8 mouse cellular contexts compared by ENCODE assay signal in genomic region chr19:6084478-6085248, GRCm38 (mm10). TPM values are rescaled to one million over a fixed set of nuclear protein-coding genes. Genes with fewer than 3 reads are reported as not detected.
DNase-seq lines count a peak whose midpoint lies in the region; ATAC-seq and TF ChIP-seq lines count a peak whose summit lies in the region.

Zfpl1 (minus strand) TSS chr19:6084956.
Cdca5 (plus strand) TSS chr19:6084983.

- peak; percentile 94 for ATAC-seq in CD4-positive, CD25-positive, alpha-beta regulatory T cell, adult 4 months
- peak; percentile 88 for ATAC-seq in heart, embryonic 15.5 days (replicated peaks; ENCODE audit: insufficient number of reproducible peaks, insufficient read depth, low FRiP score, low read depth)
- peak; percentile 86 for ATAC-seq in liver, embryonic 14.5 days (ENCODE audit: insufficient read depth)
- ATAC-seq in neural tube, embryonic 11.5 days (ENCODE audit: insufficient read depth, low FRiP score, low TSS enrichment) = peak; percentile 86
- peak; percentile 91 for ATAC-seq in stomach, postnatal 0 days (ENCODE audit: low FRiP score, low TSS enrichment)

- TF ChIP-seq CTCF in liver, embryonic 14.5 days (IDR thresholded peaks at IDR 0.05; ENCODE audit: low read depth) = 0 out of 2 replicates have a peak, but pooled peaks have one; percentile 14
- 0 out of 2 replicates have a peak, but pooled peaks have one; percentile 1 for TF ChIP-seq CTCF in stomach, postnatal 0 days (IDR thresholded peaks at IDR 0.05; ENCODE audit: low read depth)

- peaks cover 41% of the 10 kb centered on the region for H3K36me3 ChIP-seq in heart, embryonic 15.5 days
- peaks cover 28% of the 10 kb centered on the region for H3K36me3 ChIP-seq in liver, embryonic 14.5 days (replicated peaks; ENCODE audit: control insufficient read depth, insufficient read depth, low read depth)
- peaks cover 5% of the 10 kb centered on the region for H3K36me3 ChIP-seq in neural tube, embryonic 11.5 days (ENCODE audit: control insufficient read depth, insufficient read depth, low read length)
- peaks cover 8% of the 10 kb centered on the region for H3K36me3 ChIP-seq in stomach, postnatal 0 days (ENCODE audit: control insufficient read depth, insufficient read depth, low read length)

- H3K27ac ChIP-seq in heart, embryonic 15.5 days = peak within 1 kb of the TSS; percentile 66
- peak within 1 kb of the TSS; percentile 87 for H3K27ac ChIP-seq in liver, embryonic 14.5 days
- H3K27ac ChIP-seq in neural tube, embryonic 11.5 days (ENCODE audit: low read depth, low read length) = no peak within 1 kb of the TSS
- H3K27ac ChIP-seq in stomach, postnatal 0 days (replicated peaks) = peak within 1 kb of the TSS; percentile 86

- H3K4me3 ChIP-seq in heart, embryonic 15.5 days = peak within 1 kb of the TSS; percentile 87
- H3K4me3 ChIP-seq in liver, embryonic 14.5 days (ENCODE audit: insufficient read depth in 1 of 2, low read depth in 2 of 2, low read length in 2 of 2) = peak within 1 kb of the TSS; percentile 81
- peak within 1 kb of the TSS; percentile 84 for H3K4me3 ChIP-seq in neural tube, embryonic 11.5 days (ENCODE audit: low read depth, low read length)
- peak within 1 kb of the TSS; percentile 69 for H3K4me3 ChIP-seq in stomach, postnatal 0 days (ENCODE audit: low read depth, low read length)

- DNase-seq in c-Kit-negative CD71-positive TER-119-positive erythroid progenitor cells, embryonic 14.5 days (ENCODE audit: low read depth, low spot score) = peak; percentile 98
- peak; percentile 92 for DNase-seq in fibroblast of lung, adult 2 months (ENCODE audit: low read depth)
- peak; percentile 97 to 99 for DNase-seq in kidney, postnatal 25 days
- DNase-seq in liver, embryonic 14.5 days (ENCODE audit: low read depth in 3 of 3, low spot score in 3 of 3) = peak; percentile 98
- peak; percentile 99 for DNase-seq in neural tube, embryonic 11.5 days (ENCODE audit: low spot score)
- DNase-seq in stomach, postnatal 0 days (ENCODE audit: low spot score) = peak; percentile 96

- peak within 1 kb of the TSS; percentile 72 for H3K9ac ChIP-seq in heart, embryonic 15.5 days
- H3K9ac ChIP-seq in liver, embryonic 14.5 days (replicated peaks) = peak within 1 kb of the TSS; percentile 93
- peak within 1 kb of the TSS; percentile 72 for H3K9ac ChIP-seq in neural tube, embryonic 11.5 days (ENCODE audit: low read length)
- H3K9ac ChIP-seq in stomach, postnatal 0 days (ENCODE audit: low read length) = peak within 1 kb of the TSS; percentile 79

- peak within 1 kb of the TSS; percentile 94 for H3K4me2 ChIP-seq in heart, embryonic 15.5 days
- H3K4me2 ChIP-seq in liver, embryonic 14.5 days (ENCODE audit: low read depth) = peak within 1 kb of the TSS; percentile 92
- peak within 1 kb of the TSS; percentile 90 for H3K4me2 ChIP-seq in neural tube, embryonic 11.5 days (ENCODE audit: low read depth)
- peak within 1 kb of the TSS; percentile 92 for H3K4me2 ChIP-seq in stomach, postnatal 0 days (replicated peaks; ENCODE audit: low read depth)

- peaks cover 23% of the 10 kb centered on the region for H3K4me1 ChIP-seq in heart, embryonic 15.5 days (replicated peaks)
- H3K4me1 ChIP-seq in liver, embryonic 14.5 days (replicated peaks; ENCODE audit: control insufficient read depth in 2 of 2, insufficient read depth in 2 of 2, low read length in 1 of 2) = peaks cover 9 to 10% of the 10 kb centered on the region in 2 experiments; a peak in 3 of 4 replicates
- peaks cover 6% of the 10 kb centered on the region for H3K4me1 ChIP-seq in neural tube, embryonic 11.5 days (ENCODE audit: control insufficient read depth, insufficient read depth, low read length)
- peaks cover 2% of the 10 kb centered on the region; the same call in 1 of the 2 replicates for H3K4me1 ChIP-seq in stomach, postnatal 0 days (replicated peaks; ENCODE audit: control insufficient read depth, insufficient read depth)

- TF ChIP-seq EP300 in liver, embryonic 14.5 days (IDR thresholded peaks at IDR 0.05; ENCODE audit: low read depth) = no peak
- TF ChIP-seq EP300 in stomach, postnatal 0 days (optimal IDR thresholded peaks at IDR 0.05) = no peak

- under 1% methylated on average over 58 of the region's 58 CpGs for WGBS in heart, embryonic 15.5 days
- WGBS in liver, embryonic 14.5 days (ENCODE audit: insufficient replicate concordance) = under 1% methylated on average over 58 of the region's 58 CpGs
- WGBS in neural tube, embryonic 11.5 days = under 1% methylated on average over 58 of the region's 58 CpGs
- under 1% methylated on average over 58 of the region's 58 CpGs for WGBS in stomach, postnatal 0 days

- H3K9me3 ChIP-seq in heart, embryonic 15.5 days (replicated peaks) = no peaks in the 10 kb centered on the region
- H3K9me3 ChIP-seq in liver, embryonic 14.5 days (ENCODE audit: control insufficient read depth, low read length) = no peaks in the 10 kb centered on the region
- no peaks in the 10 kb centered on the region for H3K9me3 ChIP-seq in neural tube, embryonic 11.5 days (ENCODE audit: control insufficient read depth, low read length)
- H3K9me3 ChIP-seq in stomach, postnatal 0 days (ENCODE audit: control insufficient read depth, low read length) = no peaks in the 10 kb centered on the region

- H3K27me3 ChIP-seq in heart, embryonic 15.5 days = no peaks in the 10 kb centered on the region
- no peaks in the 10 kb centered on the region for H3K27me3 ChIP-seq in liver, embryonic 14.5 days (ENCODE audit: control insufficient read depth, insufficient read depth, low read length)
- H3K27me3 ChIP-seq in neural tube, embryonic 11.5 days (ENCODE audit: control insufficient read depth, insufficient read depth, low read length) = no peaks in the 10 kb centered on the region
- H3K27me3 ChIP-seq in stomach, postnatal 0 days (ENCODE audit: control insufficient read depth, insufficient read depth, low read length) = no peaks in the 10 kb centered on the region

RNA-seq across cellular contexts. Expression of gene Zfpl1, which starts in this region (rescaled TPM):
- polyA plus RNA-seq in CD4-positive, CD25-positive, alpha-beta regulatory T cell, adult 4 months (2017; shearing (Covaris generic)) = 10 to 100 TPM; 36.7 to 51.4 TPM
- 39.1 and 53.1 TPM in 2 replicates for polyA plus RNA-seq in heart, embryonic 15.5 days (2015; fragmentation: Nextera tagmentation; extraction: Ambion mirVana)
- polyA plus RNA-seq in liver, embryonic 14.5 days (2012; rRNA removed) = 20.8 and 24.1 TPM in 2 replicates
- 18.1 and 20.4 TPM in 2 replicates for polyA plus RNA-seq in liver, embryonic 14.5 days (2014; fragmentation: Nextera tagmentation; extraction: Ambion mirVana)
- 74.3 and 76.8 TPM in 2 replicates for polyA plus RNA-seq in neural tube, embryonic 11.5 days (2014; fragmentation: Nextera tagmentation; extraction: Ambion mirVana)
- 58.4 and 62.5 TPM in 2 replicates for polyA plus RNA-seq in stomach, postnatal 0 days (2015; fragmentation: Nextera tagmentation; extraction: Ambion mirVana)

RNA-seq across cellular contexts. Expression of gene Cdca5, which starts in this region (rescaled TPM):
- polyA plus RNA-seq in CD4-positive, CD25-positive, alpha-beta regulatory T cell, adult 4 months (2017; shearing (Covaris generic)) = 1 to 10 TPM; 3.5 to 5.5 TPM
- 19.6 and 27.2 TPM in 2 replicates for polyA plus RNA-seq in heart, embryonic 15.5 days (2015; fragmentation: Nextera tagmentation; extraction: Ambion mirVana)
- polyA plus RNA-seq in liver, embryonic 14.5 days (2012; rRNA removed) = 17.6 and 23.1 TPM in 2 replicates
- polyA plus RNA-seq in liver, embryonic 14.5 days (2014; fragmentation: Nextera tagmentation; extraction: Ambion mirVana) = 30.9 and 33.7 TPM in 2 replicates
- 46.0 and 48.4 TPM in 2 replicates for polyA plus RNA-seq in neural tube, embryonic 11.5 days (2014; fragmentation: Nextera tagmentation; extraction: Ambion mirVana)
- polyA plus RNA-seq in stomach, postnatal 0 days (2015; fragmentation: Nextera tagmentation; extraction: Ambion mirVana) = 7.9 and 8.1 TPM in 2 replicates
